Mouse (Mus musculus): ENCODE measurements around the gene Adora1.

DNA sequence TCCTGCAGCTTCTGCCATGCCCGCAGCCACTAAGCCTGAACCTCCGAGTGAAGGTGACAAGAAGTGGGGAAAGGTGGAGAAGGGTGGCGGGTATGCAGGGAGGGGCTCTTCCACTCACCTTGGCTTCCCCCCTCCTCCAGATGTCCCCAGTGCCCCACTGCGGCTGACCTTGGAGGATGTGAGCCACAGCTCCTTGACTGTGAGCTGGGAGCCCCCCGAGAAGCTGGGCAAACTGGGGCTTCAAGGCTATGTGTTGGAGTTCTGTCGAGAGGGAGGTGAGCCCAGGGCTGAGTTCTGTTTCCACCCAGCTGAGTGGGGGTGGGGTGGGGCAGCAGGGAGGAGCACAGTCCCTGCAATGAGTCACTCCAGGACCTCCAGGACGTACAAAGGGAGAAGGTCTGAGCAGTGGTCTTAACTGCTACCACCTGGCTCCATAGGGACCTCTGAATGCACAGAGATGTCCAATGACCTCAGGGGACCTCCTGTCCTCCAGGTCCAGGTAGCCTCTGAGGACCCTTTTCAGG lies 41.5 kb downstream of the Adora1 start:
- TF ChIP-seq POLR2A (IDR thresholded peaks at IDR 0.05; ENCODE audit: insufficient read length, low read depth) (peak; percentile 38), MAX (IDR thresholded peaks at IDR 0.05; ENCODE audit: low read depth) (no peak), MYOG (IDR thresholded peaks at IDR 0.05; ENCODE audit: control insufficient read depth in 1 of 3, insufficient read depth in 1 of 3, insufficient read length in 2 of 3, low read depth in 2 of 3) (peak in 1 of 3 experiments; percentile 5), E2F4 (IDR thresholded peaks at IDR 0.05; ENCODE audit: insufficient read depth) (no peak), TCF3 (IDR thresholded peaks at IDR 0.05; ENCODE audit: insufficient read length, low read depth) (no peak), USF1 (IDR thresholded peaks at IDR 0.05; ENCODE audit: low read depth) (no peak)
